Mouse (Mus musculus): ENCODE measurements at regions not wholly inside any gene's neighbourhood (a gene's known extent, or its start where the extent isn't known, plus 50 kb on each side); places are given as distances from the start of the nearest gene placed in this dataset.

DNA sequence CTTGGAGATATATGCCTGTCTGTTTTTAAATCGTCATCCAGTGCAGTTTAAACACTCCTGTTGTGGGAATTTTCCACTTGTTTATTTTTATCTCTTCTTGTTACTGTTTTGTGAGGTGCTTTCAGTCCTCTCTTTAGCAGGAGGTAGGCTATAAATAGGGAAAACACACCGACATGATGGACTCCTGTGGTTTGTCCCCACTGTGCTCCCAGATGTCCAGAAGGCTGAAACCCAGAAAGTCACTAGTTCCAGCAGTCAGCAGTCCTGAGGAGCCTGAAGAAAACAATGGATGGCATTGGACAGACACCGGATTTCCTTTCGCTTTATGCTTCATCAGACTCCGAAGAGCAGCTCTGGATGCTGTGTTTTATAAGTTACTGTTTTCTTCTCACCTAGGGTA lies 55.2 kb upstream of the Armh4 start:
- H3K27me3 ChIP-seq (ENCODE audit: insufficient read depth, low read length), result no peaks in the 10 kb centered on the region
- WGBS, result 72% methylated on average over 5 of the region's 5 CpGs

DNA sequence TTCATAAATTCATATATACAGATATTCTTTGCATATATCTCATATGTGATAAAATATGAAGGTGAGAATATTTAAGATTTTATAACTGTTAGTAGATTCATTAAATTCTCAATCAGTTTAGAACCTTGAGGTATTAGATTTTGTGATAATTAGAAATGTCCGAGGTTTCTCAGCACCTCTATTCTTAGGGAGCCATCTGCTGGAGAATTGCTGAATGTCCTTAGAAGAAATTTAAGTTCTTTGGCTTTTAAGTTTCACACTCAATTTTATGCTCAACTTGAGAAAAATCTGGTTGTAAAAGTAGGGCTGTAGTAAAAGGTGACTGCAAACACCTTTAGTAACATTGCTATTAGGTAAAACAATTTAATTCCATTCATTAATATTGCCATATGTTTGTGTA lies 51.5 kb upstream of the Armh4 start:
- 14% methylated on average over 1 of the region's 1 CpGs for WGBS
- no peak overlapping the region for H3K27ac ChIP-seq (ENCODE audit: low read depth, low read length)

More for the DNA sequence above, 55.2 kb upstream of the Armh4 start:
- no peak overlapping the region for H3K4me3 ChIP-seq (ENCODE audit: low read depth, low read length)
- no peak overlapping the region for H3K4me2 ChIP-seq (ENCODE audit: low read depth)
- no peak for TF ChIP-seq CTCF (IDR thresholded peaks at IDR 0.05; ENCODE audit: low read depth)
- H3K27ac ChIP-seq (ENCODE audit: low read depth, low read length), result no peak overlapping the region
- no peaks in the 10 kb centered on the region for H3K36me3 ChIP-seq (ENCODE audit: insufficient read depth)
- H3K9me3 ChIP-seq (ENCODE audit: low read length), result no peaks in the 10 kb centered on the region
- no peaks in the 10 kb centered on the region for H3K4me1 ChIP-seq (ENCODE audit: insufficient read depth)
- DNase-seq (no peak), ATAC-seq (no peak)
- no peak overlapping the region for H3K9ac ChIP-seq

More for the DNA sequence above, 51.5 kb upstream of the Armh4 start:
- H3K36me3 ChIP-seq (ENCODE audit: insufficient read depth), result no peaks in the 10 kb centered on the region
- TF ChIP-seq CTCF (IDR thresholded peaks at IDR 0.05; ENCODE audit: low read depth), result peak; percentile 52
- H3K27me3 ChIP-seq (ENCODE audit: insufficient read depth, low read length), result no peaks in the 10 kb centered on the region
- H3K4me3 ChIP-seq (ENCODE audit: low read depth, low read length), result no peak overlapping the region
- ATAC-seq (no peak), DNase-seq (peak; percentile 3)
- H3K4me1 ChIP-seq (ENCODE audit: insufficient read depth), result no peaks in the 10 kb centered on the region
- no peaks in the 10 kb centered on the region for H3K9me3 ChIP-seq (ENCODE audit: low read length)
- H3K9ac ChIP-seq, result no peak overlapping the region
- no peak overlapping the region for H3K4me2 ChIP-seq (ENCODE audit: low read depth)

Data from forebrain, postnatal 0 days (tissue).